Mouse (Mus musculus) CD4-positive, CD25-positive, alpha-beta regulatory T cell (primary cell): ENCODE measurements around the gene Epm2aip1. TPM values are rescaled to one million over a fixed set of nuclear protein-coding genes. Genes with fewer than 3 reads are reported as not detected.

ENCODE experiments used
- polyA plus RNA-seq: library from polyadenylated mRNA; unstranded; fragments of 100-300 nt; shearing (Covaris generic); gene quantifications from one replicate; pipeline ENCODE4 v1.2.1, GENCODE M21; 2017

Epm2aip1 gene
- polyA plus RNA-seq, result 18.1 TPM

GRCm38 (mm10) chr9:111271434-111272160 lies at the start of gene Epm2aip1, which contains the start of gene Mlh1:
Gene Epm2aip1 (plus strand): TSS chr9:111271929.
Gene Mlh1 (minus strand): TSS chr9:111271791.

GRCm38 (mm10) chr9:111311031-111311842 lies 39.5 kb downstream of the Epm2aip1 start, which contains the start of gene Trank1:
Gene Trank1 (plus strand): TSS chr9:111311739.

Other genes starting within 250 kb of the Epm2aip1 start
- gene Ccrl2, start 214.4 kb upstream of the Epm2aip1 start, polyA plus RNA-seq, result 9.4 TPM
- 34.0 TPM for gene Lrrfip2, start 154.3 kb upstream of the Epm2aip1 start, polyA plus RNA-seq
- 59.7 TPM for gene Mlh1, start 138 bp upstream of the Epm2aip1 start, polyA plus RNA-seq
- gene Trank1, start 39.8 kb downstream of the Epm2aip1 start, polyA plus RNA-seq, result 0.11 TPM
- not detected for gene Dclk3, start 167.2 kb downstream of the Epm2aip1 start, polyA plus RNA-seq